Mouse (Mus musculus): ENCODE measurements around the gene Dok5. TPM values are rescaled to one million over a fixed set of nuclear protein-coding genes. Genes with fewer than 3 reads are reported as not detected.

The Dok5 gene
- polyA plus RNA-seq, 1 experiment from 2014 or later, result 0.63 TPM

DNA sequence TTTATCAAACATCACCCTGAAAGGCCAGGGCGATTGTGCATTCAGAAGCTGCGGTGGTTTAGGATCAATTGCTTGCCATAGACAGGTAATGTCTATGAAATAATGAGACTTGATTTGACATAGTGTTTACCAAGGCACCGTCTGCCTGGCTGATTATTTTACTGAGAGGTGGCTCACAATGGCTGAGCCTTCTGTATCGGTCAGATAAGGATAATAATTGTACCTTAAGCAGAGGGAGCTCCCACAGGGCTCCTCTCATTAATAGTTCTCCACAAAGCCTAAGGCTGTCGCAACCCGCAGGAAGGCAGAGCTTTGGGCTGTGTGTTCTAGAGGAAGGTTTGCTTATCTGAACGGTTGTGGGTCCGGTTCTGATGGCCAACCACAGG lies 41.3 kb downstream of the Dok5 start:
- H3K4me3 ChIP-seq (ENCODE audit: low read depth, low read length), result no peak overlapping the region
- TF ChIP-seq CTCF (IDR thresholded peaks at IDR 0.05; ENCODE audit: low read depth), result no peak
- H3K27ac ChIP-seq (ENCODE audit: low read depth, low read length), result no peak overlapping the region
- H3K4me2 ChIP-seq (replicated peaks; ENCODE audit: low read depth), result no peak overlapping the region
- H3K36me3 ChIP-seq (ENCODE audit: control insufficient read depth, insufficient read depth), result no peaks in the 10 kb centered on the region
- no peak overlapping the region for H3K9ac ChIP-seq (ENCODE audit: low read depth, low read length)
- no peaks in the 10 kb centered on the region for H3K27me3 ChIP-seq (replicated peaks; ENCODE audit: control insufficient read depth, insufficient read depth, low read length)
- ATAC-seq, result no peak
- no peaks in the 10 kb centered on the region for H3K9me3 ChIP-seq (ENCODE audit: control insufficient read depth)
- H3K4me1 ChIP-seq (replicated peaks; ENCODE audit: control insufficient read depth, insufficient read depth, low read length), result no peaks in the 10 kb centered on the region
- 54% methylated on average over 8 of the region's 8 CpGs for WGBS

DNA sequence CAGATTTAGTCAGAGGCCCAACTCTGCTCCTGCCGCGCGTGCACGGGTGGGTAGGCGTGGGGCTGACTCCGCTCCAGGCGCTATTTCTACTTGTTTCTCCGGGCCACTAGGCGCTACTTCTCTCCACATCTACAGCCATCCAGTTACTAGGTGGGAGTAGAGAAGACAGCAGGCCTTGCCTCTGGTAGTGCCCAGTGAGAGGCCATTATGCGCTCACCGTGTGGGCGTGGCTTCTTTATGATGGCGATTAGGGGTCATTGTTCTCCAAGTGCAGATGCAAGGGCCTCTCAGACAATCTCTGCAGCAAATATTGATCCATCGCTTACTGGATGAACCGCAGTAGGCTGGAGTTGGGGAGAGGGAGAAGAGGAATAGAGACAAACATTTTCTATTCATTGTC lies 44.0 kb downstream of the Dok5 start:
- no peak overlapping the region for H3K4me2 ChIP-seq (replicated peaks; ENCODE audit: low read depth)
- H3K9ac ChIP-seq (ENCODE audit: low read depth, low read length), result no peak overlapping the region
- no peak for ATAC-seq
- TF ChIP-seq CTCF (IDR thresholded peaks at IDR 0.05; ENCODE audit: low read depth), result no peak
- no peaks in the 10 kb centered on the region for H3K36me3 ChIP-seq (ENCODE audit: control insufficient read depth, insufficient read depth)
- 79% methylated on average over 15 of the region's 15 CpGs for WGBS
- H3K4me3 ChIP-seq (ENCODE audit: low read depth, low read length), result no peak overlapping the region
- no peaks in the 10 kb centered on the region for H3K4me1 ChIP-seq (replicated peaks; ENCODE audit: control insufficient read depth, insufficient read depth, low read length)
- no peaks in the 10 kb centered on the region for H3K9me3 ChIP-seq (ENCODE audit: control insufficient read depth)
- no peak overlapping the region for H3K27ac ChIP-seq (ENCODE audit: low read depth, low read length)
- no peaks in the 10 kb centered on the region for H3K27me3 ChIP-seq (replicated peaks; ENCODE audit: control insufficient read depth, insufficient read depth, low read length)

DNA sequence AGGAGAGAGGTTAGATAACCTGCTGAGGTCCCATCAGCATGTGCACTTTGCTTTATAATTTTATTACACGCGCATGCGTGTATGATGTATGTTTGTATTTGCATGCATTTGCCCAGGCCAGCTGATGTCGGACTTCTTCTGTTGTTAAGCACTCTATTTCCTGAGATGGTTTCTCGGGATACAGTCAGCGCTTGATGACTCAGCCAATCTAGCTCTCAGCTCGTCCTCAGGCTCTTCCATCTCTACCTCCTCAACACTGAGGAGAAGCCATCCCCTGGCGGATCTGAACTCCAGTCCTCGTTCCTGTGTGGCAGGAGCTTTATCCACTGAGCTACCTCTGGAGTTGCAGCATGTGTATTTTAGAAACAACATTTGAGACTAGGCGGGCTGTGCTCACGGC lies 44.5 kb downstream of the Dok5 start:
- no peaks in the 10 kb centered on the region for H3K36me3 ChIP-seq (ENCODE audit: control insufficient read depth, insufficient read depth)
- H3K27ac ChIP-seq (ENCODE audit: low read depth, low read length), result no peak overlapping the region
- ATAC-seq, result no peak
- no peak overlapping the region for H3K4me2 ChIP-seq (replicated peaks; ENCODE audit: low read depth)
- WGBS, result 86% methylated on average over 11 of the region's 11 CpGs
- no peaks in the 10 kb centered on the region for H3K9me3 ChIP-seq (ENCODE audit: control insufficient read depth)
- no peaks in the 10 kb centered on the region for H3K27me3 ChIP-seq (replicated peaks; ENCODE audit: control insufficient read depth, insufficient read depth, low read length)
- H3K4me1 ChIP-seq (replicated peaks; ENCODE audit: control insufficient read depth, insufficient read depth, low read length), result no peaks in the 10 kb centered on the region
- H3K4me3 ChIP-seq (ENCODE audit: low read depth, low read length), result no peak overlapping the region
- H3K9ac ChIP-seq (ENCODE audit: low read depth, low read length), result no peak overlapping the region
- TF ChIP-seq CTCF (IDR thresholded peaks at IDR 0.05; ENCODE audit: low read depth), result no peak

DNA sequence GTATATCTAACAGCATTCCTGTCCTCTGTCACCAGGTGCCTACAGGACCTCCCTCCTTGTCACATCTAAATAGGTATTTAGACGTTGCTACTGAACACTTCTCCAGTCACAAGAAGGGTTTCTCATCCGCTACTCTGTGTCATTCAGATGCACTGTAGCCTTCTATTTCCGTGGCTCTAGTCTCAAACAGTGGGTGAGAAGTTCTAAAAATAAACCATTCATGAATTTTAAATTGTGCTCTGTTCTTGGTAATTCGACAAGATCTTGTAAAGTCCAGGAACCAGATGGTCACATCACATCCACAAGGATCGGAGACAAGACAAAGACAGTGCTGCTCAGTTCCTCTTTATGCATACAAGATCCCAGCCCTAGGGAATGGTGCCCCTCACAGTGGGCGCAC lies 46.0 kb downstream of the Dok5 start:
- Histone ChIP-seq H3K27me3 (replicated peaks; ENCODE audit: control insufficient read depth, insufficient read depth, low read length) (no peaks in the 10 kb centered on the region), H3K4me1 (replicated peaks; ENCODE audit: control insufficient read depth, insufficient read depth, low read length) (no peaks in the 10 kb centered on the region), H3K4me2 (replicated peaks; ENCODE audit: low read depth) (no peak overlapping the region), H3K36me3 (ENCODE audit: control insufficient read depth, insufficient read depth) (no peaks in the 10 kb centered on the region), H3K9me3 (ENCODE audit: control insufficient read depth) (no peaks in the 10 kb centered on the region), H3K27ac (ENCODE audit: low read depth, low read length) (no peak overlapping the region), H3K9ac (ENCODE audit: low read depth, low read length) (no peak overlapping the region), H3K4me3 (ENCODE audit: low read depth, low read length) (no peak overlapping the region)
- ATAC-seq, result no peak
- TF ChIP-seq CTCF (IDR thresholded peaks at IDR 0.05; ENCODE audit: low read depth), result no peak
- 71% methylated on average over 6 of the region's 6 CpGs for WGBS

DNA sequence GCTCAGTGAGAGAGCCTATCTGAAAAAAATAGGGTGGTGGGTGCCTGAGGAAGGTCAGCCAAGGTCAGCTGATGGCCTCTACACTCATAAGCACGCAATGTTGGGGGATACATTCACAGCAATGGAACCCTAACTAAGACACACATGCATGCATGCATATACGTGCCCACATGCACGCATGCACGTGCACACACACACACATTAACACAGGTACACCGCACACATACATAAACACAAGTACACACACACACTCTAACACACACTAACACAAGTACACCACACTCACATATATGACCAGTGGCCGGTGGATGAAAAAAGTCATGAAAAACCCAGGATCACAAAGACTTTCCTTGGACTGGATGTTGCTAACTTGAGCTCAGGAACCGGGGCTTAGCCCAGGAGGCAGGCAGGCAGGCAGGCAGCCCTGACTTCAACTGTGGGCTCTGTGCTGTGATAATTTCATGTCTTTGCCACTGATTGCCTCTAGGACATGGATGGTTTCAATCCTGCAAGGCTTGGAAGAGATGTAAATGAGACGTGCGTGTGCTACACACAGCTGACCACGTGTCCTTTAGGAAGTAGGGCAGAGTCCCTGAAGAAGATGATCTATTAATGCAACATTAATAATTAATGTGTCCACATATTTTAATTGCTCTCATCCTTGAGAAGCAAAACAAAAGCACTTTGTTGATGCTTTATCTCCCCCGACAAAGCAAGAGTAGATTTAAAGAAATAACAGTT lies 48.6 kb downstream of the Dok5 start:
- H3K36me3 ChIP-seq (ENCODE audit: control insufficient read depth, insufficient read depth), result no peaks in the 10 kb centered on the region
- no peak overlapping the region for H3K4me3 ChIP-seq (ENCODE audit: low read depth, low read length)
- no peak overlapping the region for H3K9ac ChIP-seq (ENCODE audit: low read depth, low read length)
- H3K4me2 ChIP-seq (replicated peaks; ENCODE audit: low read depth), result no peak overlapping the region
- TF ChIP-seq CTCF (IDR thresholded peaks at IDR 0.05; ENCODE audit: low read depth), result no peak
- 87% methylated on average over 11 of the region's 11 CpGs for WGBS
- no peaks in the 10 kb centered on the region for H3K9me3 ChIP-seq (ENCODE audit: control insufficient read depth)
- H3K4me1 ChIP-seq (replicated peaks; ENCODE audit: control insufficient read depth, insufficient read depth, low read length), result no peaks in the 10 kb centered on the region
- no peak overlapping the region for H3K27ac ChIP-seq (ENCODE audit: low read depth, low read length)
- H3K27me3 ChIP-seq (replicated peaks; ENCODE audit: control insufficient read depth, insufficient read depth, low read length), result no peaks in the 10 kb centered on the region
- ATAC-seq, result no peak

DNA sequence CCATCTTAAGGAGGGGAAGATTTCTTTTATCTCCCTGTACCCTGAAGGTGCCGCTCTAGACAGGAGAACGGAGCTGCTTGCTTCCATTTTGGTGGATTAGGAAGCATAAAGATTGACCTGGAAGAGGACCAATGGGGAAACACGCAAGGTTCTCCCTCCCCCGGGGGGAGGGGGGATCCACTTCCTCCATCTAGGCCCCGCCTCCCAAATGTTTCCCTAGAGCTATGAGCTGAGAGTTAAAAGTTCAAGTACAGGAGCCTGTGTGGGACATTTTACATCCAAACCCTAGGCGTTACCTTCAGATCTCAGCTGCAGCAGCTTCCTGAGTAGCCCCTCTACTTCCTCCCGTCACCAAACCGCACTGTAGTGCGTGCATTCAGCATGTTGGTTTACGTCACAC lies 56.5 kb downstream of the Dok5 start:
- H3K27ac ChIP-seq (ENCODE audit: low read depth, low read length), result no peak overlapping the region
- no peaks in the 10 kb centered on the region for H3K4me1 ChIP-seq (replicated peaks; ENCODE audit: control insufficient read depth, insufficient read depth, low read length)
- no peaks in the 10 kb centered on the region for H3K27me3 ChIP-seq (replicated peaks; ENCODE audit: control insufficient read depth, insufficient read depth, low read length)
- no peaks in the 10 kb centered on the region for H3K9me3 ChIP-seq (ENCODE audit: control insufficient read depth)
- TF ChIP-seq CTCF (IDR thresholded peaks at IDR 0.05; ENCODE audit: low read depth), result no peak
- H3K4me3 ChIP-seq (ENCODE audit: low read depth, low read length), result no peak overlapping the region
- no peaks in the 10 kb centered on the region for H3K36me3 ChIP-seq (ENCODE audit: control insufficient read depth, insufficient read depth)
- 92% methylated on average over 10 of the region's 10 CpGs for WGBS
- H3K9ac ChIP-seq (ENCODE audit: low read depth, low read length), result no peak overlapping the region
- ATAC-seq, result no peak
- no peak overlapping the region for H3K4me2 ChIP-seq (replicated peaks; ENCODE audit: low read depth)

Data from intestine, postnatal 0 days (tissue).